Mouse (Mus musculus) thymus, adult 2 months (tissue): ENCODE data around the gene Slfn8.

Source experiments
- CTCF ChIP-seq: fragments of 200-500 bp; IDR thresholded peaks from 2 replicates; pipeline ENCODE4 v1.5.1; 2012; ENCODE audit warnings: mild to moderate bottlenecking, control low read depth, low read length, moderate library complexity, borderline replicate concordance; ENCODE audit not compliant: control insufficient read depth, poor library complexity, insufficient read depth; ENCODE audit errors: extremely low read depth
- POLR2A ChIP-seq: fragments of 200-500 bp; IDR thresholded peaks from 2 replicates; pipeline ENCODE4 v1.6.1; 2012; ENCODE audit warnings: mild to moderate bottlenecking, low read length, control low read depth, moderate library complexity; ENCODE audit not compliant: control insufficient read depth, poor library complexity, insufficient read depth; ENCODE audit errors: extremely low read depth

- TF ChIP-seq CTCF = no peak
- TF ChIP-seq POLR2A = no peak
Observed at GRCm38 (mm10) chr11:83063126-83063525, 42.5 kb upstream of the Slfn8 start.
